Mouse (Mus musculus) forebrain, embryonic 15.5 days (tissue): ENCODE measurements at regions not wholly inside any gene's neighbourhood (a gene's known extent, or its start where the extent isn't known, plus 50 kb on each side); places are given as distances from the start of the nearest gene placed in this dataset.
A peak's percentile ranks its signal among the peaks of the same experiment; 100 is the strongest.

Source experiments
- ATAC-seq: fragments of 200-750 bp; cut with Nextera tagmentation; replicated peaks from 2 replicates; pipeline ENCODE4 v1.8.0; 2017; ENCODE audit warnings: mild to moderate bottlenecking, moderate TSS enrichment, moderate library complexity
- H3K27ac ChIP-seq: fragments of 300-500 bp; sonication (generic); replicated peaks from 2 replicates; pipeline ENCODE4 v1.5.1; 2015; ENCODE audit warnings: mild to moderate bottlenecking, inconsistent platforms
- H3K27me3 ChIP-seq: fragments of 300-500 bp; sonication (generic); 2 replicates; pipeline ENCODE4 v1.6.1; 2015; ENCODE audit warnings: inconsistent platforms
- H3K36me3 ChIP-seq: fragments of 300-500 bp; sonication (generic); 2 replicates; pipeline ENCODE4 v1.6.1; 2015; ENCODE audit warnings: mild to moderate bottlenecking, inconsistent platforms
- H3K4me1 ChIP-seq: fragments of 300-500 bp; sonication (generic); 2 replicates; pipeline ENCODE4 v1.6.1; 2015; ENCODE audit warnings: inconsistent platforms
- H3K4me2 ChIP-seq: fragments of 300-500 bp; sonication (generic); replicated peaks from 2 replicates; pipeline ENCODE4 v1.6.1; 2015; ENCODE audit warnings: mild to moderate bottlenecking, inconsistent platforms
- H3K4me3 ChIP-seq: fragments of 300-500 bp; sonication (generic); 2 replicates; pipeline ENCODE4 v1.5.1; 2015; ENCODE audit warnings: mild to moderate bottlenecking, inconsistent platforms
- H3K9ac ChIP-seq: fragments of 300-500 bp; sonication (generic); replicated peaks from 2 replicates; pipeline ENCODE4 v1.6.1; 2015; ENCODE audit warnings: mild to moderate bottlenecking, inconsistent platforms
- H3K9me3 ChIP-seq: fragments of 300-500 bp; sonication (generic); 2 replicates; pipeline ENCODE4 v1.6.1; 2016; ENCODE audit warnings: inconsistent platforms
- WGBS: fragments of 180-500 bp; shearing (Covaris S2); methylation state at CpG from one replicate; pipeline ENCODE4 v1.1.7; 2015; ENCODE audit warnings: mixed read lengths; 5-methylcytosine and 5-hydroxymethylcytosine counted together

DNA sequence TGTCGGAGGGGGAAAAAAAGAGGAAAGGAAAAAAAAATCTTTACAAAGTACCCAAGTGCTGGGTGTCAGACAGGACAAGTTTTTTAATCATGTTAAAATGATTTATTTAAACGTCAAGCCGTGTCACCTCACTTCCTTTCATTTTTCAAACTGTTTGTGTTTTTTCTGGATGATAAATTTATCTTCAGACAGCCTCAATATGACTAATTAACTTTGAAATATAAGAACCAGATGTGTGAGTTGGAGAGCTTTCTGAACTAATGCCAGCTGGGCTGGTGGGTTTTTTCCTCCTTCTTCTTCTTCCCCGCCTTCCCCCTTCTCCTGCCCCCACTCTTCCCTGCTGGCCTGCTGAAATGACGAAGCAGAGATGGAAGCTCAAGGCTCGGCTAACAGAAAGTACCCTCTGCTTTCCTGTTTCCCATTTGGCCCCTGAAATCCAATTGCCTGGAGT, 171.7 kb upstream of the Zfp703 start:
- WGBS = 4% methylated on average over 6 of the region's 6 CpGs
- H3K9me3 ChIP-seq = no peaks in the 10 kb centered on the region
- H3K27ac ChIP-seq = peak overlapping the region; percentile 76
- H3K4me2 ChIP-seq = peak overlapping the region; percentile 13; the same call in 1 of the 2 replicates
- peaks cover 58% of the 10 kb centered on the region for H3K4me1 ChIP-seq
- H3K4me3 ChIP-seq = no peak overlapping the region
- no peaks in the 10 kb centered on the region for H3K36me3 ChIP-seq
- H3K27me3 ChIP-seq = no peaks in the 10 kb centered on the region
- H3K9ac ChIP-seq = 0 out of 2 replicates have a peak overlapping the region, but pooled peaks have one; percentile 11
- no peak; the same call in 1 of the 2 replicates for ATAC-seq

DNA sequence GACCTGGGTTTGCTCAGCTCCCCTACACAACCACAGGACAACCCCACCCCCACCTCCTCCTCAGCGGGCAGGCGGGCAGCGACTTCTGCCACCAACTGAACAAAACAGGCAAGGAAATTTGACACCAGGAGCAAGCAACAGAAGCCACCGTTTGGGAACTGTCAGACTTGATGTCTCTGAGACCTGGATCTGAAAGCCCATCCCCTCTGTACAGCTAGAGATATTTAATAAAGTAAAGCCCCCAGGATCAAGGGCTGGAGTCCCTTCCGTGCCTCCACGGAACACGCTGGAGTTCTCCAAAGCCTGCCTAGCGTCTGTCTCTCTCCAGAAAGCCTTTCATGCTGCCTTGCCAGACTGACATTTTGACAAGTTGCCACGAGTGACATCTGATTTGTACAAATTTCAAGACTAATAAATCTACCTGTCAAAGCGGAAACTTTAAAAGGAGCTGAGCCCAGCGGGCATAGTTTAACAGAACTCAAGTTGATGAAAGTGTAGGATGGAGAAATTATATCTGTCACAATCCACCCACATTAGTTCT, 168.9 kb upstream of the Zfp703 start:
- Histone ChIP-seq H3K4me1 (peaks cover 70% of the 10 kb centered on the region), H3K27ac (no peak overlapping the region), H3K4me2 (no peak overlapping the region), H3K9ac (no peak overlapping the region), H3K27me3 (no peaks in the 10 kb centered on the region), H3K4me3 (no peak overlapping the region), H3K9me3 (no peaks in the 10 kb centered on the region), H3K36me3 (no peaks in the 10 kb centered on the region)
- ATAC-seq = no peak
- WGBS = 17% methylated on average over 11 of the region's 11 CpGs

DNA sequence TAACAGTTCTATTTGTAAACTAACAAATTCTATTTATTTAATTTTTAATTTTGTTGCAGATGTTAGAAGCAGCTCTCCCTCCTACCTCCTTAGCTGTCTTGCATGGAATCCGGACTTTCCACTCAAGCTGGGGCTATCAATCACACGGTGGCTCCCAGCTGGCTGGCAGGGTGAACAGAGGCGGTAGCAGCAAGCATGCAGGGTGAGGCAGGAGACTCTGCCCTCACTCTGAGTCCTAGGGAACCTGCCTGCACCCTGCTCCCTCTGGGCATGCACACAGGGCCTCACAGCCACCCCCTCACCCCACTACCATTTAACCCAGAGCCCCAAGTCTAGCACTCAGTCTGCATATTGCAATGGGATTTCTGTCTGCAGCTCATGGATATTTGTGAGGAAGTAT, 168.4 kb upstream of the Zfp703 start:
- Histone ChIP-seq H3K4me2 (no peak overlapping the region), H3K4me3 (no peak overlapping the region), H3K36me3 (no peaks in the 10 kb centered on the region), H3K27ac (no peak overlapping the region; the same call in 1 of the 2 replicates), H3K9ac (no peak overlapping the region), H3K9me3 (no peaks in the 10 kb centered on the region), H3K27me3 (no peaks in the 10 kb centered on the region), H3K4me1 (peaks cover 67% of the 10 kb centered on the region)
- 18% methylated on average over 3 of the region's 3 CpGs for WGBS
- ATAC-seq = no peak

DNA sequence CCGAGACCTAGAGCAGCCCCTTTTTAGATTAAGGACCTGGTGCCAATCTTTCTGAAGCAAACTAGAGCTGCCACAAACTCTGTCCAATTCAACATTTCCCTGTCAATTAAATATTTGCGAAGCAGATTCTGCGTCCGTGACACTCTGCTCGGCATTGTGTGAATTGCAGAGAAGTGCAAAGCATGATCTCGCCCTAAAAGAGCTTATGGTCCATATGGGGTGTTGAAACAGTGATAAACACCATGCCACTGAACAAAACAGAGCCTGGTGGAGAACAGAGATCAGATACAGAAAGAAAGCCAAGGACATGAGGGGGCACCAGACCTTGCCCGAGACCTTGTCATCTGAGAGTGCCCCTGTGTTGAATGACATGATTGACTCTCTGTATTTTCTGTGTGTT, 167.2 kb upstream of the Zfp703 start:
- peaks cover 58% of the 10 kb centered on the region for H3K4me1 ChIP-seq
- H3K4me2 ChIP-seq = no peak overlapping the region
- H3K9me3 ChIP-seq = no peaks in the 10 kb centered on the region
- H3K4me3 ChIP-seq = no peak overlapping the region
- H3K36me3 ChIP-seq = no peaks in the 10 kb centered on the region
- no peak for ATAC-seq
- H3K27ac ChIP-seq = no peak overlapping the region
- H3K27me3 ChIP-seq = no peaks in the 10 kb centered on the region
- WGBS = 57% methylated on average over 7 of the region's 7 CpGs
- H3K9ac ChIP-seq = no peak overlapping the region

DNA sequence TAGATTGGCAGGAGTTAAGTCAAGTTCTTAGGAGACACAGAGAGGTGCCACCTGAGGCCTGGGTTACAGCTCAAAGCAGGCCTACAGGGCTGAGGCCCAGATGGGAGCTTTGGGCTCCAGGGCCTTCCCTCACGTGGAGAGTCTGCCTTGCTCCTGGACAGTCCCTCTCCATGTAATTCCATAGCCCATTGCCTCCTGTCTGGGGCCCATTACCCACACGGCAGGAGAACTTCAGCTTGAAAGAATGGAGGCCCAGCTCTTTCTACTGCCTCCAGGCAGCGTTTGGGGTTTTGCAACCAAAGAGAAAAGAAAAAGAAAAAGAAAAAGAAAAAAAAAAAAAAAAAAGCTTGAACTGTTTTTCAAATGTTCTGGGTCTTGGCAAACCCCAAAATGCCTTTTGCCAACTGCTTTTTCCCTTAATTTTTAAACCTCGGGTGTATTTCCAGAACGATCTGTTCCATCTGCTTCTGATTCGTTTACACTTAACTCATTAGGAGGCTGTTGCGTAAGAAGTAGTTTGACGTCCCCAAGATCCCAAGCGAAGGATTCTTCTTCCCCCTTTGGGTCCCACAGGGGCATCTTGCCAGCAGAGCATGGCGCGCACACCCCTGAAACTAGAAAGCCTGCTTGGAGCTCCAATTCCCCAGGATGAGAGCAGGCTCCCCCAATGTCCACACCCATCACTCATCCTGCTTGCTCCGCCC, 165.4 kb upstream of the Zfp703 start:
- no peak overlapping the region for H3K4me3 ChIP-seq
- H3K27me3 ChIP-seq = no peaks in the 10 kb centered on the region
- H3K4me2 ChIP-seq = no peak overlapping the region
- H3K9me3 ChIP-seq = no peaks in the 10 kb centered on the region
- H3K27ac ChIP-seq = peak overlapping the region; percentile 35
- no peaks in the 10 kb centered on the region for H3K36me3 ChIP-seq
- WGBS = 54% methylated on average over 12 of the region's 12 CpGs
- H3K4me1 ChIP-seq = peaks cover 52% of the 10 kb centered on the region
- no peak overlapping the region for H3K9ac ChIP-seq
- no peak for ATAC-seq

DNA sequence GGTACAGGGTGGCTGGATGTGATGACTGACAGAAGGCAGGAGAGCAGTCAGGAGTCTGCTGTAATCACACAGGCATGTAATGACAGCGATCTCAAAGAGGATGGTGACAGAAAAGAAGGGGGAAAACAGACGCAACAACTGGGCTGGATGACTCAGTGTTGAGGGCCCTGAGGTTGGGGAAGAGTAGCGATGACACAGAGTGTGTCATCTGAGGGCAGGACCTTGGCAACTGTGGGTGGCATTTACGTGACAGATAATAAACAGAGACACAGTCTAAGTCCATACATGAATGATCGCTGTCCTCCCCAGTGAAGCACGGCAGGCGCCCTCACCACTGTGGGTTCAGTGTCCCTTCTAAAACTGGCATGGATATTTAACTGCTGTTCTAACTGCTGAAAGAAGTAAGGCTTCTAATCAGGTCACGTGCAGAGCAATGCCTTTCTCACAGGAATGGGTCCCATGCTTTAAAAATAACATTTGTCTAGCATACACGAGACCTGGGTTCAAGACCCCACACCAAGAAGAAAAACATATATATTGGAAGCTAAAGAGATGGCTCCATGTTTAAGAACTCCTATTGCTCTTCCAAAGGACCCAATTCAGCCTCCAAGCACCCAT, 163.8 kb upstream of the Zfp703 start:
- H3K9ac ChIP-seq = no peak overlapping the region
- H3K36me3 ChIP-seq = no peaks in the 10 kb centered on the region
- H3K4me1 ChIP-seq = peaks cover 41% of the 10 kb centered on the region
- H3K27ac ChIP-seq = no peak overlapping the region
- no peak overlapping the region for H3K4me2 ChIP-seq
- H3K9me3 ChIP-seq = no peaks in the 10 kb centered on the region
- no peak overlapping the region for H3K4me3 ChIP-seq
- 89% methylated on average over 9 of the region's 9 CpGs for WGBS
- H3K27me3 ChIP-seq = no peaks in the 10 kb centered on the region
- no peak for ATAC-seq

DNA sequence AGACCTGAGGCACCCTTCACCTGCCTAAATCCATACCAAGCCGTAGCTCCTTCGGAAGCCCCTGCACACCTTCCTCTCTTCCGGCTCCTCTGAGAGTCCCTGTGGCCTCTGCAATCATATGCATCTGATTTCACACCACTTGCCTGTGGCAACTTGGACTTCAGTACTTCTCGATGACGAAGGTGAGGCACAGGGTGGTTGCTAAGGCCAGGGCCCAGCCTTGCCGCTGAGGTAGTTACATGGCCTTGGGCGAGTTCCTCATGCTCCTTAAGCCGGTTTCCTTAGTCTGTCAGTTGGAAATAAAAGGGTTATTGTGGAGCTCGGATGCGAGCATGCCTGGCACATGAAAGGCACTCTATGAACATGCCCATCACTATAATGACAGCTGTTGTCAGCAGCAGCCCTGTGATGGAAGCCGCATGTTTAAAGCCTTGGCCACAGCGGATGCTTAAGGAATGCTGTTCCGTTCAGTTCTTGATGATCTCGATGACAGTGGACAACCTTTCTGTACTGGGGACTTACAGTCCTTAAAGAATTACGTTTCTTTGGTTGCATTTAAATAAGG, 162.0 kb upstream of the Zfp703 start:
- no peak overlapping the region for H3K4me2 ChIP-seq
- no peaks in the 10 kb centered on the region for H3K27me3 ChIP-seq
- WGBS = 48% methylated on average over 15 of the region's 15 CpGs
- H3K27ac ChIP-seq = no peak overlapping the region
- no peaks in the 10 kb centered on the region for H3K36me3 ChIP-seq
- H3K4me1 ChIP-seq = peaks cover 25% of the 10 kb centered on the region
- H3K4me3 ChIP-seq = no peak overlapping the region
- ATAC-seq = no peak
- H3K9ac ChIP-seq = no peak overlapping the region
- H3K9me3 ChIP-seq = no peaks in the 10 kb centered on the region

DNA sequence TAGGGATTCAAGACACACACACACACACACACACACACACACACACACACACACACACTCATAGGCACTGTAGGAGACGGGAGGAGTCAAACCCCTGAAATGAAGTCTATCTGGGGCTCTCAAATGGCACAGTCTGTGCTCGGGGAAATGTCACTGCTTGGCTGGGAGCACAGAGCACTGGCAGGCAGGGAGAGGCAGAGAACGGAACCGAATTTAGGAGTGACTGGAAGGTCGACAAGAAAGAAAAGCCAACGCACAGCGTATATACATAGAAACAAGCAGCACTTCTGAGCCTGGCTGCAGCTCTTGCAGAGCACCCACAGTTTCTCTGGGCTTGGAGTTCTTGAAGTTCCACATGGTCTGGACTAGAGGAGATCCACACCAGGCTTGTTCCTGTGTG, 160.1 kb upstream of the Zfp703 start:
- no peak overlapping the region for H3K4me3 ChIP-seq
- H3K4me2 ChIP-seq = no peak overlapping the region
- no peaks in the 10 kb centered on the region for H3K9me3 ChIP-seq
- H3K4me1 ChIP-seq = peaks cover 13% of the 10 kb centered on the region
- H3K9ac ChIP-seq = no peak overlapping the region
- no peaks in the 10 kb centered on the region for H3K36me3 ChIP-seq
- 74% methylated on average over 7 of the region's 7 CpGs for WGBS
- H3K27ac ChIP-seq = no peak overlapping the region
- no peak for ATAC-seq
- no peaks in the 10 kb centered on the region for H3K27me3 ChIP-seq

DNA sequence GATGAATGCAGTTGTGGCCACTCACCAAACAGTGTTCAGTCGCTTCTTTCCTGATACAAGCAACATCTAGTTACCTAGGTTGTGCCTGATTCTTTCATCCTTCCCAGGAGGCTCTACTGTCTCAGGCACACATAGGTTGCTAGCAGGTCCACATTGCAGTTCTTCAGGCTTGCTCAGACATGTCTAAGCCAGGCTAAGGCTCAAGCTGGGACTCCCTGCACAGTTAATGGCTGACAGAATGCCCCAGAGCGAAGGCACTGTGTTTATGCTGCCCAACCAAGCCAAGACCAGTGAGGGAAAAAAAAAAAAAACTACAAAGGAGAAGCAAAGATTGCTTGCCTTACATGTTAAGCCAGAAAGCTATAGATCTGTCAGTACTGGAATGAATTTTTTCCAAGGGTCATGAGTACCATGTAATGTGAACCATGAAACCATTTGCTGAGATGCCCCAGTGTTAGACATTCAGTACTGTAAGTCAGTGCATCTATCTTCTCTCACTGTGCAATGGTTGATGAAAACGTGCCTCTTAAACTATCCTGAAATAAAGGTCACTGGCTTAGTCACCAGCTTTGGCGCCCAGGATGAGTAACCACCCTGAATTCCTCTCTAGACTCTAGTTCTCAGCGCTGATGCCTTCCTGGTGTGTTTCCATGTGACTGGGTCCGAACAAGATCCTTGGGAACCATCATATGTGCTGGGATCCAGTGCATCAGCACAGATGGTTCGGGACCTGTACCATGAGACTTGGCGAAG, 152.8 kb upstream of the Zfp703 start:
- no peak overlapping the region for H3K4me3 ChIP-seq

DNA sequence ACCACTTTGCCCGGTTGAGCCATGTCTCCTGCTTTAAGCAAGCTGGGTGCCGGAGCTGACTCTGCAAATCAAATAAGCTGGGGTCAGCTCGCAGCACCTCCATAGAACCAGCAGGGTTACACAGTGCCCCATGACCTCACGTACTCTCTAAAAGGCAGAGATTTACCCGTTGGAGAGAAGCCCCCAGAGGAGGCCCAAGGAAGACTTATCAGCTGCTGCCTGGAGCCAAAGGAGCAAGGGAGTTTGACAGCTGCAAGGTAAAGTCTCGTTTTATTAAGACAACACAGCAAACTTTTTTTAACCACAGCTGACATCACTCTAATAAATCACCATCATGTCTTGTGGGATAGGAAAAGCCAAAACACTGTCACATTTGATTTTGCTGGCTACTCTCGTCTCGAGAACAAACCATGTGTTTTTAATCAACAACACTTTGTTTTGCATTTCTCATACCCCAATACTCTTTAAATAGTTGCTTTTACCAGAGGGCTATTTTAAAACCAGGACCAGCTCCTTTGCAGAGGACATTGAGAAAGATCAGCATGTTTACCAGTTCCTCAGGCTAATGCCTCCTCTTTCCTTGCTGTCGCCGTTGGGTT, 148.7 kb upstream of the Zfp703 start:
- no peaks in the 10 kb centered on the region for H3K36me3 ChIP-seq
- H3K9me3 ChIP-seq = no peaks in the 10 kb centered on the region
- WGBS = 61% methylated on average over 10 of the region's 10 CpGs
- no peak for ATAC-seq
- peaks cover 10% of the 10 kb centered on the region; the same call in 1 of the 2 replicates for H3K4me1 ChIP-seq
- H3K4me3 ChIP-seq = no peak overlapping the region
- H3K27me3 ChIP-seq = no peaks in the 10 kb centered on the region
- H3K4me2 ChIP-seq = no peak overlapping the region
- no peak overlapping the region for H3K9ac ChIP-seq
- no peak overlapping the region for H3K27ac ChIP-seq

More for the DNA sequence above, 152.8 kb upstream of the Zfp703 start:
- Histone ChIP-seq H3K9me3 (no peaks in the 10 kb centered on the region), H3K27ac (no peak overlapping the region), H3K36me3 (no peaks in the 10 kb centered on the region), H3K4me2 (no peak overlapping the region), H3K27me3 (no peaks in the 10 kb centered on the region), H3K9ac (no peak overlapping the region), H3K4me1 (no peaks in the 10 kb centered on the region)
- 83% methylated on average over 8 of the region's 8 CpGs for WGBS
- ATAC-seq = no peak

DNA sequence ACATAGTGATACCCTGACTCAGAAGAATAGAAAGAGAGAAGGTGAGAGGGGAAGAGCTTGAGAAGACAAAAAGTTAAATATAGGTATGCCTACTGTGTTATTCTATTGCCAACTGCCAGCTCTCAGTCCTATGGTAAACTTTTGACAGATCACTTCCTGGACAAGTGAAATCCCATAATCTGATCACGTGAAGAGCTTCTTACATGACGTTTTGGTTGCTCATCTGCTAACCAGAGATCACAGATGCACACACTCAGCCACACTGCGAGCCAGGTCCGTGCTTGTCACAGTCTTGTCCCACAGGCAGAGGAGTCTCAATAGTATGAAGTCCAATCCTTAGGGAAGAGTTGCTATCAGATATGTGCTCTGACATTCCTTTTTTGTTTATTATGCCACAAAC, 147.8 kb upstream of the Zfp703 start:
- WGBS = 83% methylated on average over 4 of the region's 4 CpGs
- H3K4me1 ChIP-seq = peaks cover 12% of the 10 kb centered on the region; the same call in 1 of the 2 replicates
- H3K4me3 ChIP-seq = no peak overlapping the region
- no peak overlapping the region for H3K4me2 ChIP-seq
- H3K9ac ChIP-seq = no peak overlapping the region
- H3K36me3 ChIP-seq = no peaks in the 10 kb centered on the region
- H3K27me3 ChIP-seq = no peaks in the 10 kb centered on the region
- H3K27ac ChIP-seq = no peak overlapping the region
- H3K9me3 ChIP-seq = no peaks in the 10 kb centered on the region
- ATAC-seq = no peak
